Mouse (Mus musculus): ENCODE data around the gene Trim6. TPM values are rescaled to one million over a fixed set of nuclear protein-coding genes. Genes with fewer than 3 reads are reported as not detected.
"Not testable (repeated sequence)": the region's sequence is repeated elsewhere in the genome, so short reads cannot be mapped to it uniquely, and the experiment has no call there.

Trim6 gene
- polyA plus RNA-seq, 1 experiment from 2014 or later, result 0.59 TPM

DNA sequence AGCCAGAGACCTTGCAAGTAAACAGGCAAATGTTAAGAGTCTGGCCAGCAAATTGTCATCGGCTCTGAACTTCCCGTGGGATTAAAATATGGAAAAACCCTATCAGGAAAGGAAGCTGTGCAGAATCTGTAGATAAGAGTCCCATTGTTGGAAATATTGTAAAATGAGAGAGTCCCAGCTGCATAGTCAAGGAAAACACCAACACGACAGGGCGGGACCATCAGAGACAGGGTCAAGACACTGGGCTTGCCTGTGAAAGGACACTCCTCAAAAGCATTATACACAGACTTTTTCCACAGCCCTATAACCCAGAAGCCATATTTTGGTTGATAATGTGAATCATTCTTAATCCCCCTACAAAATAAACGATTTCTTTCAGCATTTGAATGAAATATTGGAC is 46.7 kb downstream of the Trim6 start:
- not testable (repeated sequence) for H3K36me3 ChIP-seq (ENCODE audit: control insufficient read depth, insufficient read depth, low read length); H3K4me1 ChIP-seq (ENCODE audit: control insufficient read depth, insufficient read depth, low read length); DNase-seq; ATAC-seq (ENCODE audit: low FRiP score, low TSS enrichment); H3K27ac ChIP-seq (replicated peaks; ENCODE audit: low read depth, low read length); H3K4me3 ChIP-seq (replicated peaks; ENCODE audit: low read depth, low read length); H3K27me3 ChIP-seq (ENCODE audit: control insufficient read depth, insufficient read depth, low read length); H3K9me3 ChIP-seq (ENCODE audit: control insufficient read depth, low read length); H3K4me2 ChIP-seq (ENCODE audit: low read length); H3K9ac ChIP-seq (replicated peaks; ENCODE audit: low read length)
- 85% methylated on average over 3 of the region's 5 CpGs for WGBS

DNA sequence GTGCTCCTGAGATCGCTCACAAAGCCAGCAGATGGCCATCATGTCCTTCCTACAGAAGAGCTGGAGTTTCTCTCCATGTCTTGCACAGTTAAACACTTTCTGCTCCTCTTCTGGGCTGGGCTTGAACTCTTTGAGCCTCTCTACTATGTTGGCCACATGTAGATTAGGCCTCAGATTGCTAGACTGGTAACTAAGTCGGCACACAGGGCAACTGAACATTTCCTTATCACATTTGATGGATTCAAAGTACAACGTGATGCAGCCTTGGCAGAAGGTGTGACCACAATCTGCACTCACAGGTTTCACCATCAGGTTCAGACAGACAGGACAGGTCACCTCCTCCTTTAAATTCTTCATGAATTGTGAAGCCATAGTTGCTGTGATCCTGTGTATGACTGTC is 60.8 kb downstream of the Trim6 start:
- H3K4me1 ChIP-seq (ENCODE audit: control insufficient read depth, insufficient read depth, low read length); H3K4me2 ChIP-seq (ENCODE audit: low read length); H3K4me3 ChIP-seq (replicated peaks; ENCODE audit: low read depth, low read length); H3K9me3 ChIP-seq (ENCODE audit: control insufficient read depth, low read length); ATAC-seq (ENCODE audit: low FRiP score, low TSS enrichment); H3K27me3 ChIP-seq (ENCODE audit: control insufficient read depth, insufficient read depth, low read length); DNase-seq; H3K9ac ChIP-seq (replicated peaks; ENCODE audit: low read length); H3K36me3 ChIP-seq (ENCODE audit: control insufficient read depth, insufficient read depth, low read length); H3K27ac ChIP-seq (replicated peaks; ENCODE audit: low read depth, low read length): not testable (repeated sequence)
- WGBS, result 88% methylated on average over 3 of the region's 3 CpGs

Other genes with a start within 250 kb of the Trim6 start
- gene Olfr635, start 247.6 kb upstream of the Trim6 start, polyA plus RNA-seq (2014; fragmentation: Nextera tagmentation; extraction: Ambion mirVana), result not detected in 2 replicates
- gene Olfr638, start 220.0 kb upstream of the Trim6 start, polyA plus RNA-seq (2014; fragmentation: Nextera tagmentation; extraction: Ambion mirVana), result not detected in 2 replicates
- not detected in 2 replicates for gene Olfr639, start 201.5 kb upstream of the Trim6 start, polyA plus RNA-seq (2014; fragmentation: Nextera tagmentation; extraction: Ambion mirVana)
- not detected in 2 replicates for gene Olfr640, start 193.2 kb upstream of the Trim6 start, polyA plus RNA-seq (2014; fragmentation: Nextera tagmentation; extraction: Ambion mirVana)
- not detected in 2 replicates for gene Olfr641, start 183.3 kb upstream of the Trim6 start, polyA plus RNA-seq (2014; fragmentation: Nextera tagmentation; extraction: Ambion mirVana)
- gene Olfr642, start 166.1 kb upstream of the Trim6 start, polyA plus RNA-seq (2014; fragmentation: Nextera tagmentation; extraction: Ambion mirVana), result not detected in 2 replicates
- gene 4930516K23Rik, start 157.3 kb upstream of the Trim6 start, polyA plus RNA-seq (2014; fragmentation: Nextera tagmentation; extraction: Ambion mirVana), result not detected in 2 replicates
- gene Olfr644, start 146.9 kb upstream of the Trim6 start, polyA plus RNA-seq (2014; fragmentation: Nextera tagmentation; extraction: Ambion mirVana), result not detected in 2 replicates
- gene Olfr645, start 133.3 kb upstream of the Trim6 start, polyA plus RNA-seq (2014; fragmentation: Nextera tagmentation; extraction: Ambion mirVana), result not detected in 2 replicates
- not detected in 2 replicates for gene Olfr646, start 113.9 kb upstream of the Trim6 start, polyA plus RNA-seq (2014; fragmentation: Nextera tagmentation; extraction: Ambion mirVana)
- gene Ubqln5, start 89.0 kb upstream of the Trim6 start, polyA plus RNA-seq (2014; fragmentation: Nextera tagmentation; extraction: Ambion mirVana), result not detected in 2 replicates
- gene Olfr643, start 81.4 kb upstream of the Trim6 start, polyA plus RNA-seq (2014; fragmentation: Nextera tagmentation; extraction: Ambion mirVana), result not detected in 2 replicates
- not detected in 2 replicates for gene Ubqln3, start 75.5 kb upstream of the Trim6 start, polyA plus RNA-seq (2014; fragmentation: Nextera tagmentation; extraction: Ambion mirVana)
- gene Ubqlnl, start 68.2 kb upstream of the Trim6 start, polyA plus RNA-seq (2014; fragmentation: Nextera tagmentation; extraction: Ambion mirVana), result not detected in 2 replicates
- gene Olfm5, start 54.0 kb upstream of the Trim6 start, polyA plus RNA-seq (2014; fragmentation: Nextera tagmentation; extraction: Ambion mirVana), result not detected in 2 replicates
- 0.50 and 0.74 TPM in 2 replicates for gene Olfr648, start 35.4 kb upstream of the Trim6 start, polyA plus RNA-seq (2014; fragmentation: Nextera tagmentation; extraction: Ambion mirVana)
- not detected in 2 replicates for gene Olfr649, start 22.8 kb upstream of the Trim6 start, polyA plus RNA-seq (2014; fragmentation: Nextera tagmentation; extraction: Ambion mirVana)
- gene Trim34a, start 25.7 kb downstream of the Trim6 start, polyA plus RNA-seq (2014; fragmentation: Nextera tagmentation; extraction: Ambion mirVana), result 0.38 and 1.4 TPM in 2 replicates
- gene Trim5, start 69.3 kb downstream of the Trim6 start, polyA plus RNA-seq (2014; fragmentation: Nextera tagmentation; extraction: Ambion mirVana), result 0.11 TPM in 1 of 2 replicates, not detected in the other
- gene Trim12a, start 96.7 kb downstream of the Trim6 start, polyA plus RNA-seq (2014; fragmentation: Nextera tagmentation; extraction: Ambion mirVana), result 1.1 and 1.6 TPM in 2 replicates
- gene Trim34b, start 110.7 kb downstream of the Trim6 start, polyA plus RNA-seq (2014; fragmentation: Nextera tagmentation; extraction: Ambion mirVana), result not detected in 2 replicates
- gene Trim12c, start 134.6 kb downstream of the Trim6 start, polyA plus RNA-seq (2014; fragmentation: Nextera tagmentation; extraction: Ambion mirVana), result 1.0 and 1.4 TPM in 2 replicates
- gene Trim30b, start 151.1 kb downstream of the Trim6 start, polyA plus RNA-seq (2014; fragmentation: Nextera tagmentation; extraction: Ambion mirVana), result 0.07 TPM in 1 of 2 replicates, not detected in the other
- 0.32 TPM in 1 of 2 replicates, not detected in the other for gene Trim30c, start 182.0 kb downstream of the Trim6 start, polyA plus RNA-seq (2014; fragmentation: Nextera tagmentation; extraction: Ambion mirVana)
- gene Trim30a, start 246.4 kb downstream of the Trim6 start, polyA plus RNA-seq (2014; fragmentation: Nextera tagmentation; extraction: Ambion mirVana), result 0.18 and 2.0 TPM in 2 replicates